Mouse (Mus musculus): Measurements from ENCODE around the gene 4930447C04Rik. TPM values are rescaled to one million over a fixed set of nuclear protein-coding genes. Genes with fewer than 3 reads are reported as not detected.

The 4930447C04Rik gene
- polyA plus RNA-seq, 1 experiment from 2014 or later = 1.6 TPM

GRCm38 (mm10) chr12:72958446-72958845 lies 17.9 kb upstream of the 4930447C04Rik start:
- Histone ChIP-seq H3K9ac (no peak overlapping the region), H3K36me3 (no peaks in the 10 kb centered on the region), H3K4me2 (no peak overlapping the region), H3K9me3 (no peaks in the 10 kb centered on the region), H3K4me3 (replicated peaks) (no peak overlapping the region), H3K4me1 (no peaks in the 10 kb centered on the region), H3K27ac (no peak overlapping the region), H3K27me3 (replicated peaks) (no peaks in the 10 kb centered on the region)
- ATAC-seq (ENCODE audit: insufficient read depth, low FRiP score, low read depth) = no peak
- WGBS = 86% methylated on average over 3 of the region's 3 CpGs

GRCm38 (mm10) chr12:72957829-72958424 lies 17.4 kb upstream of the 4930447C04Rik start:
- Histone ChIP-seq H3K27ac (no peak overlapping the region), H3K27me3 (replicated peaks) (no peaks in the 10 kb centered on the region; the same call in 1 of the 2 replicates), H3K9ac (no peak overlapping the region), H3K4me3 (replicated peaks) (no peak overlapping the region), H3K4me1 (no peaks in the 10 kb centered on the region), H3K4me2 (no peak overlapping the region), H3K9me3 (no peaks in the 10 kb centered on the region), H3K36me3 (no peaks in the 10 kb centered on the region)
- no peak for ATAC-seq (ENCODE audit: insufficient read depth, low FRiP score, low read depth)
- 59% methylated on average over 6 of the region's 6 CpGs for WGBS

GRCm38 (mm10) chr12:72954906-72955305 lies 14.3 kb upstream of the 4930447C04Rik start:
- Histone ChIP-seq H3K4me1 (no peaks in the 10 kb centered on the region), H3K36me3 (no peaks in the 10 kb centered on the region), H3K27ac (no peak overlapping the region), H3K27me3 (replicated peaks) (peaks cover 3% of the 10 kb centered on the region; the same call in 1 of the 2 replicates), H3K9ac (no peak overlapping the region), H3K9me3 (no peaks in the 10 kb centered on the region), H3K4me2 (no peak overlapping the region), H3K4me3 (replicated peaks) (no peak overlapping the region)
- 33% methylated on average over 4 of the region's 4 CpGs for whole genome bisulfite sequencing
- ATAC-seq (ENCODE audit: insufficient read depth, low FRiP score, low read depth) = no peak

- no peak overlapping the region for H3K27ac ChIP-seq
- H3K9me3 ChIP-seq = no peaks in the 10 kb centered on the region
- H3K4me2 ChIP-seq = no peak overlapping the region
- peaks cover 10% of the 10 kb centered on the region; the same call in 1 of the 2 replicates for H3K27me3 ChIP-seq (replicated peaks)
- WGBS = 84% methylated on average over 5 of the region's 5 CpGs
- no peaks in the 10 kb centered on the region for H3K4me1 ChIP-seq
- no peak overlapping the region for H3K4me3 ChIP-seq (replicated peaks)
- no peak for ATAC-seq (ENCODE audit: insufficient read depth, low FRiP score, low read depth)
- H3K36me3 ChIP-seq = no peaks in the 10 kb centered on the region
- H3K9ac ChIP-seq = no peak overlapping the region
Observed at GRCm38 (mm10) chr12:72953858-72954257, 13.3 kb upstream of the 4930447C04Rik start.

- no peak overlapping the region for H3K27ac ChIP-seq
- no peaks in the 10 kb centered on the region for H3K36me3 ChIP-seq
- H3K9me3 ChIP-seq = no peaks in the 10 kb centered on the region
- no peak overlapping the region for H3K9ac ChIP-seq
- H3K27me3 ChIP-seq (replicated peaks) = peaks cover 13% of the 10 kb centered on the region; the same call in 1 of the 2 replicates
- no peak overlapping the region for H3K4me3 ChIP-seq (replicated peaks)
- ATAC-seq (ENCODE audit: insufficient read depth, low FRiP score, low read depth) = no peak
- 80% methylated on average over 5 of the region's 5 CpGs for WGBS
- H3K4me1 ChIP-seq = no peaks in the 10 kb centered on the region
- no peak overlapping the region for H3K4me2 ChIP-seq
Observed at GRCm38 (mm10) chr12:72953089-72953488, 12.5 kb upstream of the 4930447C04Rik start.

- H3K36me3 ChIP-seq = no peaks in the 10 kb centered on the region
- peaks cover 11% of the 10 kb centered on the region for H3K4me1 ChIP-seq
- 26% methylated on average over 2 of the region's 2 CpGs for WGBS
- no peak for ATAC-seq (ENCODE audit: insufficient read depth, low FRiP score, low read depth)
- no peaks in the 10 kb centered on the region for H3K9me3 ChIP-seq
- peaks cover 68% of the 10 kb centered on the region for H3K27me3 ChIP-seq (replicated peaks)
- no peak overlapping the region for H3K9ac ChIP-seq
- no peak overlapping the region for H3K27ac ChIP-seq
- no peak overlapping the region for H3K4me2 ChIP-seq
- no peak overlapping the region for H3K4me3 ChIP-seq (replicated peaks)
Observed at GRCm38 (mm10) chr12:72947335-72947734, 6.8 kb upstream of the 4930447C04Rik start.

- Histone ChIP-seq H3K9ac (no peak overlapping the region), H3K27ac (no peak overlapping the region), H3K36me3 (no peaks in the 10 kb centered on the region), H3K4me2 (no peak overlapping the region), H3K9me3 (no peaks in the 10 kb centered on the region), H3K27me3 (replicated peaks) (peaks cover 73% of the 10 kb centered on the region), H3K4me1 (peaks cover 11% of the 10 kb centered on the region), H3K4me3 (replicated peaks) (no peak overlapping the region)
- ATAC-seq (ENCODE audit: insufficient read depth, low FRiP score, low read depth) = no peak
Observed at GRCm38 (mm10) chr12:72946805-72947204, 6.2 kb upstream of the 4930447C04Rik start.

- peaks cover 11% of the 10 kb centered on the region for H3K4me1 ChIP-seq
- peaks cover 81% of the 10 kb centered on the region for H3K27me3 ChIP-seq (replicated peaks)
- no peaks in the 10 kb centered on the region for H3K36me3 ChIP-seq
- no peak for ATAC-seq (ENCODE audit: insufficient read depth, low FRiP score, low read depth)
- WGBS = 6% methylated on average over 8 of the region's 8 CpGs
- no peak overlapping the region for H3K4me3 ChIP-seq (replicated peaks)
- no peak overlapping the region for H3K27ac ChIP-seq
- no peaks in the 10 kb centered on the region for H3K9me3 ChIP-seq
- H3K9ac ChIP-seq = no peak overlapping the region
- peak overlapping the region; percentile 61 for H3K4me2 ChIP-seq
Observed at GRCm38 (mm10) chr12:72946064-72946395, 5.5 kb upstream of the 4930447C04Rik start.

GRCm38 (mm10) chr12:72945301-72946063 lies 4.9 kb upstream of the 4930447C04Rik start:
- Histone ChIP-seq H3K9ac (no peak overlapping the region), H3K27ac (no peak overlapping the region), H3K4me1 (peaks cover 11% of the 10 kb centered on the region), H3K9me3 (no peaks in the 10 kb centered on the region), H3K27me3 (replicated peaks) (peaks cover 86% of the 10 kb centered on the region), H3K36me3 (no peaks in the 10 kb centered on the region), H3K4me3 (replicated peaks) (peak overlapping the region; percentile 31), H3K4me2 (peak overlapping the region; percentile 61)
- ATAC-seq (ENCODE audit: insufficient read depth, low FRiP score, low read depth) = no peak
- 1% methylated on average over 70 of the region's 89 CpGs for WGBS

- 2% methylated on average over 24 of the region's 24 CpGs for WGBS
- no peak overlapping the region for H3K27ac ChIP-seq
- ATAC-seq (ENCODE audit: insufficient read depth, low FRiP score, low read depth) = no peak
- peak overlapping the region; percentile 31 for H3K4me3 ChIP-seq (replicated peaks)
- H3K36me3 ChIP-seq = no peaks in the 10 kb centered on the region
- peaks cover 16% of the 10 kb centered on the region for H3K4me1 ChIP-seq
- H3K9ac ChIP-seq = no peak overlapping the region
- H3K9me3 ChIP-seq = no peaks in the 10 kb centered on the region
- peaks cover 91% of the 10 kb centered on the region for H3K27me3 ChIP-seq (replicated peaks)
- peak overlapping the region; percentile 61; the same call in 1 of the 2 replicates for H3K4me2 ChIP-seq
Observed at GRCm38 (mm10) chr12:72944411-72945225, 4.0 kb upstream of the 4930447C04Rik start.

- 6% methylated on average over 2 of the region's 2 CpGs for WGBS
- Histone ChIP-seq H3K27ac (no peak overlapping the region), H3K4me1 (peaks cover 16% of the 10 kb centered on the region), H3K4me3 (replicated peaks) (no peak overlapping the region), H3K4me2 (no peak overlapping the region), H3K9me3 (no peaks in the 10 kb centered on the region), H3K36me3 (no peaks in the 10 kb centered on the region), H3K27me3 (replicated peaks) (peaks cover 94% of the 10 kb centered on the region), H3K9ac (no peak overlapping the region)
- no peak for ATAC-seq (ENCODE audit: insufficient read depth, low FRiP score, low read depth)
Observed at GRCm38 (mm10) chr12:72943574-72944110, 3.1 kb upstream of the 4930447C04Rik start.

GRCm38 (mm10) chr12:72942171-72942570 lies 1.6 kb upstream of the 4930447C04Rik start:
- Histone ChIP-seq H3K9ac (no peak overlapping the region), H3K9me3 (no peaks in the 10 kb centered on the region), H3K4me3 (replicated peaks) (no peak overlapping the region), H3K27ac (no peak overlapping the region), H3K27me3 (replicated peaks) (peaks cover 96% of the 10 kb centered on the region), H3K4me2 (no peak overlapping the region), H3K4me1 (peaks cover 16% of the 10 kb centered on the region), H3K36me3 (no peaks in the 10 kb centered on the region)
- 20% methylated on average over 6 of the region's 6 CpGs for WGBS
- ATAC-seq (ENCODE audit: insufficient read depth, low FRiP score, low read depth) = no peak
